Mouse (Mus musculus) adrenal gland, postnatal 14 days (tissue): ENCODE measurements around the gene 1700125H20Rik. TPM values are rescaled to one million over a fixed set of nuclear protein-coding genes. Genes with fewer than 3 reads are reported as not detected.
"Not testable (repeated sequence)": the region's sequence is repeated elsewhere in the genome, so short reads cannot be mapped to it uniquely, and the experiment has no call there.

Experiments
- DNase-seq: peaks from one replicate; pipeline ENCODE4 v3.0.0; 2021; ENCODE audit warnings: mixed read lengths
- long read RNA-seq, 2 experiments: library from polyadenylated mRNA; stranded (forward); transcript quantifications; one replicate each; pipeline ENCODE4 v2.0.0; 2021
- total RNA-seq: library from RNA; stranded (reverse); gene quantifications from 2 replicates; pipeline ENCODE4 v1.2.3, GENCODE M21; 2021

1700125H20Rik gene
- 1.1 and 1.4 TPM in 2 replicates for total RNA-seq
- long read RNA-seq, experiment 1, partial matches to known transcripts, result 0 of 5 reads
- long read RNA-seq, experiment 1, other reads (novel, unspliced or antisense), result 5 of 5 reads
- long read RNA-seq, experiment 2, partial matches to known transcripts, result 0 of 1 reads
- long read RNA-seq, experiment 2, other reads (novel, unspliced or antisense), result 1 of 1 reads

DNA sequence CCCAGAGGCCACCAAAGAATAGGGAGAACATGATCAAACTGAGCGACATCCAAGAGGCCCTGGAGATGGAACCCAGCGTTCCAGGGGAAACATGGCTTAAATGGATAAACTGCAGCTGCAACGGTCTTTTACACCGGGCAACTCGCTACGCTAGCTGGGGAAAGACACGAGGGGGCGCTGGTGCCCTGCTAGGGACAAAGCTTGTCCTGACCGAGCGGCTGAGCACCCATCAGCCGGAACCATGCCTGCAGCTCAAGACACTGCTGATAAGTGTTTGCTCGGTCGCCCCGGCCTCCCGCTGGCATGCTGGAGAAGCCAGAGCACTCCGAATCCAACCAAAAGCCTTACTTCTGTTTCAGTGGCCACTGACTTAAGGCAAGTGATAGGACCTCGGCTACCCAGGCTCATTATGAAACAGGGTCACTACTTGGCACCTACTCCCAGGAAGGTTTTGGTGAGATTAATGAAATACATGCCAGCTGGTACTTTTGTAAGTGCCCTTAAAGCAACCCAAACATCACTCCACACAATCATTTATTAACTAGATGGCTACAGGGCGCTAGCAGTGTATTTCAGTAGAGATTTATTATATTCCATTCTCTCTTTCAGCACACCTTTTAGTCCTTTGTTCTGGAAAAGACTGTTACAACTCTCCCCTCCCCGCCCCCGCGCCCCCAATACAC is at the start of gene 1700125H20Rik:
Gene 1700125H20Rik, plus strand, starts transcription at position 347 of the 683 bp plus-strand sequence.
- peak; percentile 96 for DNase-seq

DNA sequence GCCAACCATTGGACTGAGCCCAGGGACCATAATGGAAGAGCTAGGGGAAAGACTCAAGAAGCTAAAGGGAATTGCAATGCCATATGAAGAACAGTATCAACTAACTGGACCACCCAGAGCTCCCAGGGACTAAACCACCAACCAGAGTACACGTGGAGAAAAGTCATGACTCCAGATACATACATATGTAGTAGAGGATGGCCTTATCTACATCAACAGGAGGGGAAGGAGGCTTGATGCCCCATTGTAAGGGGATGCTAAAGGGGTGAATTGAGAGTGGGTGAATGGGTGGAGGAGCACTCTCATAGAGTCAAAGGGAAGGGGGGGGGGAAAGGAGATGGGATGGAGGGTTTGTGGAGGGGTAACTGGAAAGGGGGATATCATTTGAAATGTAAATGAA is 48.1 kb upstream of the 1700125H20Rik start:
- no peak for DNase-seq

GRCm38 (mm10) chr11:85123267-85123992 is 46.8 kb upstream of the 1700125H20Rik start:
- DNase-seq, result no peak

GRCm38 (mm10) chr11:85126257-85127102 is 43.7 kb upstream of the 1700125H20Rik start:
- DNase-seq, result no peak

- DNase-seq, result no peak
These were observed 41.3 kb upstream of the 1700125H20Rik start for GRCm38 (mm10) chr11:85128883-85129282.

DNA sequence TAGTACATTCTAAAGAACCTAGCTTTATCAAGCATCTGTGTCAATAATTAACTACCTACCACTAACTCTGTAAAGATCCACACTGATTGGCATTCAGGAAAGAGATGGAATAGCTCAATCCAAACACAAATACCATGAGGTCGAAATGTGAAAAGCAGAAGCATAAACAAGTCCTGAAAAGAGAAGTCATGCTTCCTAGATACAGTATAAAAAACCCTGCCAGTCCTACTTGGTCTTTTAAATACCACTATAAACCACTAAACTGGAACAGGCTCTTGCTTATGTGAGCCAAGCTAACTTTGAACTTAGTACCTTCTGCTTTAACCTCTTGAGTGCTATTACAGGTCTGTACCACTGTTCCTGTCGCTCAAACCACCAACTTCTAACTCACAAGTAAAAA is 38.7 kb upstream of the 1700125H20Rik start:
- no peak for DNase-seq

- peak; percentile 23 for DNase-seq
These were observed 31.3 kb upstream of the 1700125H20Rik start for GRCm38 (mm10) chr11:85138776-85139474.

DNA sequence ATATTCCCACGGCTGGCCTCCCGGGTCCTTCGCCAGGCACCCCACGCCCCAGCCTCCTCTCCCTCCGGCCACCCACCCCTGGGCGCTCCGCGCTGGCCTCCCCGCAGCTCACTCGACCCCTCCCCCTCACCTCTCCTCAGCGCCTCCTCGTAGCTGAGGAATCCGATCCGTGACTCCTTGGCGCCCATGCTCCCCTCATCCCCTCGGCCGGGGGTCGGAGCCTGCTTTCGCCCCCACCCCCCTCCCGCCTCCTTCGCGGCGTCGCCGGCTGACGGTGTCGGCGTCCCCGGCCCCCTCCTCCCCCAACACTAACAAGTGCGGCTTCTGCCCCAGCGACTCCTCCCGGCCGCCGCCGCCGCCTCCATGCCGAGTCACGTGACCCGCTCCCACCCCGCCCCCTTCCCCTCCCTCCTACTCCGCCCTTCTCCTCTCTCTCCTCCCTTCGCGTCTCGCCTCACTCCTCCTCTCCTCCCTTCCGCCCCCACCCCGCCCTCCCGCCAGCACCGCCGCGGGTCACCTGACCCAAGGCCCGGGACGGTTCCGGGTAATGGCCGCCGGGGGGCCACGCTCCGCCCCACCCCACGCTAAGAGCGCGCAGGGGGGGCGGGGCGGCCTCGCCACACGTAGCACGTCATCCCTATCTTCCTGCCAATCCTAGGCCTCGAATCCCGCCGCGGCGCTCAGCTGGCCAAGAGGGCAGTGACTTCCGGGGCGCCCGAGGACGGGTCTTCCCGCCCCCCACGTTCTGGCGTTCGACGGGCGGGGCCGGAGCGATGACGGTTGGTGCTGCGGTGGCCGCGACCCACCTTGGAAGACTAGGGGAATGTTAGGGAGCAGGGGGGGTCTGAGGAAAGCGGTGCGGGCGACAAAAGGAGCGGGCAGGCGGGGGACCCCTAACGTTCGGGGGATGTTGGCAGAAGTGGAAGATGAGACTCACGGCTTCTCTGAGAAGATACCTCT is 30.3 kb upstream of the 1700125H20Rik start, which contains the start of gene Usp32:
Gene Usp32, minus strand, starts transcription at position 581 of the 960 bp plus-strand sequence.
- DNase-seq, result peak; percentile 98

DNA sequence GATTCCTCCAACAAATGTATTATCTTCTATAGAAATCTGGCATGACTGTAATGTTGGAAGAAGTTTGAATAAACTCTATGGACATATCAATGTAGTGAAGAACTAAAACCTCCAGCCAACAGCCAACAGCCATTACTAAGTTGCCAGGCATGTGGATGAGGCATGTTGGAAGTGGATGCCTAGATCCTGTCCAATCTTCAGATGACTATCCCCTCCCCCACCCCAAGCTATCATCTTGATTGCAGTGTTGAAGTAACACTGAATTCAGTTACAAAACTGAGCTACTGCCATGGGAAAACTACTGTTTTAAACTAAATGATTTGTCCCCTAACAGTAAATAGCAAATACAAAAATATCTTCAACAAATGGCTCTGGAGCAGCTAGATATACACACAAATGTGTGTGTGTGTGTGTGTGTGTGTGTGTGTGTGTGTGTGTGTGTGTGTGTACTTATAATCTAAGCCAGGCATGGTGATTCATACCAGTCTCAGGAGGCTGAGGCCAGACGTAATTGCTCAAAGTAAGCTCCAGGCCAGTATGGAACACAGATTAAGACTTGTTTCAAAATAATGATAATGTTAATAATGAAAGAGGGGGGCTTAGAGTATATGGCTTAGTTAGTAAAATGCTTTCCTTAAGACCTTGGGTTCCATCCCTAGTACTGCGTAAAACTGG is 17.8 kb upstream of the 1700125H20Rik start:
- no peak for DNase-seq

- peak; percentile 35 for DNase-seq
These were observed 12.9 kb upstream of the 1700125H20Rik start for GRCm38 (mm10) chr11:85157301-85157700.

DNA sequence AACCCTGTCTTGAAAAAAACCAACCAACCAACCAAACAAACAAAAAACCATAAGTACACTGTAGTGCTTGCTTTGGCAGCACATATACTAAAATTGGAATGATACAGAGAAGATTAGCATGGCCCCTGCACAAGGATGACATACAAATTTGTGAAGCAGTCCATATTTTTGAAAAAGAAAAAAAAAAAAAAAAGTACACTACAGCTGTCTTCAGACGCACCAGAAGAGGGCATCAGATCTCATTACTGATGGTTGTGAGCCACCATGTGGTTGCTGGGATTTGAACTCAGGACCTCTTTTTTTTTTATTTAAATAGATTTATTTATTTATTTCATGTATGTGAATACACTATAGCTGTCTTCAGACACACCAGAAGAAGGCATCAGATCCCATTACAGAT is 7.2 kb upstream of the 1700125H20Rik start:
- not testable (repeated sequence) for DNase-seq

GRCm38 (mm10) chr11:85164371-85164770 is 5.8 kb upstream of the 1700125H20Rik start:
- no peak for DNase-seq

DNA sequence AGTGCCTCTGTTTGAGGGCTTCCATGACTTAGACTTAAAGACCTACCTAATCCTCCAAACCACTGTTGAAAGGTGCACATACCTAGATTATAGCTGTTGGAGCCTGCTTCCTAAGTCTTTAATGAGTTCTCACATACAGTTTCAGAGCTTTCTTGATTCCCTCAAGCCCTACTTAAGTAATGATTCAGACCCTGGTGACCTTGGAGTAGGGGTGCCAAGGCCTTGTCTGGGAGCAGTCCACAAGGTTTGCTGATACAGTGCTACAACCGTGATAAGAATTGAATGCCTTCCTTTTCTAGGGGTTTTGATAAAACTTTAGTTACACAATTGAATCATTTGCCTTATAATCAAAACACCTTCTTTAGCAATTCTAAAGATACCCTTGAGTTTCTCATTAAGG is 2.7 kb upstream of the 1700125H20Rik start:
- DNase-seq, result peak; percentile 57

- no peak for DNase-seq
These were observed 629 bp downstream of the 1700125H20Rik start for GRCm38 (mm10) chr11:85170833-85171232.

DNA sequence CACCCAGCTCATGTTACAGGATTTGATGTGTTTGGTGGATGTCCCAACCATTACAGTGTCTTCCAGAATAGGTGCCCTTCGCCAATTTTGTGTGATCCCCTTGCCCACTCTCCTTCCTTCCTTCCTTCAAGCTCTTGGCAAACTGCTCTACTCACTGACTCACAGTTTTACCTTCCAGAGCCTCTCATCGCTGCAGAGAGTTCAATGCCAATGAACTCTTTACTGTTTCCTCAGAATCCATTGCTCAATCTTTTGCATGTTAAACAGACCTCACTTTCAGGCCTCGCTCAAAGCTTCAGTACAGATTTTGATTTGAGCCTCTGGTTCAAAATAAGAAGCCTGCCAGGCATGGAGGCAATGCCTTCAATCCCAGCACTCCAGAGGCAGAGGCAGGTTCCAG is 5.7 kb downstream of the 1700125H20Rik start:
- DNase-seq, result peak; percentile 17

- DNase-seq, result peak; percentile 19
These were observed 7.6 kb downstream of the 1700125H20Rik start for GRCm38 (mm10) chr11:85177761-85178160.

GRCm38 (mm10) chr11:85178413-85178812 is 8.2 kb downstream of the 1700125H20Rik start:
- peak; percentile 40 for DNase-seq

DNA sequence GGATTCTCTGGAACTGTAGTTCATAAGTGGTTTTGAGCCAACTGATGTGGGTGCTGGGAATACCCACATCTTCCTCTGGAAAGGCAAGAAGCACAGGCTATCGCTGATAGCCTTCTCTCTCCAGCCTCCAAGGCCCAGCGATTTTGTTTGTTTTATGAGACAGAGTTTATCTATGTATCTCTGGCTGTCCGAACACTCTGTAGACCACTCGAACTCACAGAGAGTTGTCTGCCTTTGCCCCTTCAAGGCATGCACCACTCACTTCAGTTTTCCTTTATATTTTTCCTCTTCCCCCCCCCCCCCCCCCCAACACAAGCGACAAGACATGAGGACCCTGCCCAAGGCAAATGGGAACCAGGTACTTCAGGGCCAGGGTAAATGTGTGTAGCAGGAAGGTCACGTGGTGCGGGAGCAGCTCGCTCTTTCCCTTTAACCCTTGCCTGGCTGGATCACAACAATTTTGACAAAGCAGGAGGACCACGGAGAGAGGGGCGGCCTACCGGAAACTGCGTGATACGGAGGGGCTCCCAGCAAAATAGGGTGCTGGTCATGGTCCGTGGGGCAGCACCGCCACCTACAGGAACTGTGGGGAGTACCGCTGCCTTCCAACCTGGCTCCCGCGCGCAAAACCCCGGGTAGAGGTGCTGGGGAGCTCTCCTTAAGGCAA is 12.5 kb downstream of the 1700125H20Rik start:
- peak; percentile 87 for DNase-seq

- DNase-seq, result peak; percentile 37
These were observed 13.1 kb downstream of the 1700125H20Rik start for GRCm38 (mm10) chr11:85183284-85183779.
